Mouse (Mus musculus) left cerebral cortex, adult 9 months (tissue): ENCODE measurements around the gene Ovca2.

Source experiments
- DNase-seq, 2 experiments: peaks; one replicate each; pipeline ENCODE4 v3.0.0; 2022; ENCODE audit warnings: low spot score in 2 of 2

Gene Ovca2

GRCm38 (mm10) chr11:75170136-75170751 is 8.4 kb downstream of the Ovca2 start:
- peak; percentile 89 to 95 for DNase-seq

GRCm38 (mm10) chr11:75169405-75170080 is 9.1 kb downstream of the Ovca2 start, which contains the start of gene Hic1:
TSS of gene Hic1 (minus strand) at chr11:75169519.
- peak in 1 of 2 experiments; percentile 21 for DNase-seq

- DNase-seq: peak in 1 of 2 experiments; percentile 72
These were observed 9.9 kb downstream of the Ovca2 start for GRCm38 (mm10) chr11:75168590-75169361.

DNA sequence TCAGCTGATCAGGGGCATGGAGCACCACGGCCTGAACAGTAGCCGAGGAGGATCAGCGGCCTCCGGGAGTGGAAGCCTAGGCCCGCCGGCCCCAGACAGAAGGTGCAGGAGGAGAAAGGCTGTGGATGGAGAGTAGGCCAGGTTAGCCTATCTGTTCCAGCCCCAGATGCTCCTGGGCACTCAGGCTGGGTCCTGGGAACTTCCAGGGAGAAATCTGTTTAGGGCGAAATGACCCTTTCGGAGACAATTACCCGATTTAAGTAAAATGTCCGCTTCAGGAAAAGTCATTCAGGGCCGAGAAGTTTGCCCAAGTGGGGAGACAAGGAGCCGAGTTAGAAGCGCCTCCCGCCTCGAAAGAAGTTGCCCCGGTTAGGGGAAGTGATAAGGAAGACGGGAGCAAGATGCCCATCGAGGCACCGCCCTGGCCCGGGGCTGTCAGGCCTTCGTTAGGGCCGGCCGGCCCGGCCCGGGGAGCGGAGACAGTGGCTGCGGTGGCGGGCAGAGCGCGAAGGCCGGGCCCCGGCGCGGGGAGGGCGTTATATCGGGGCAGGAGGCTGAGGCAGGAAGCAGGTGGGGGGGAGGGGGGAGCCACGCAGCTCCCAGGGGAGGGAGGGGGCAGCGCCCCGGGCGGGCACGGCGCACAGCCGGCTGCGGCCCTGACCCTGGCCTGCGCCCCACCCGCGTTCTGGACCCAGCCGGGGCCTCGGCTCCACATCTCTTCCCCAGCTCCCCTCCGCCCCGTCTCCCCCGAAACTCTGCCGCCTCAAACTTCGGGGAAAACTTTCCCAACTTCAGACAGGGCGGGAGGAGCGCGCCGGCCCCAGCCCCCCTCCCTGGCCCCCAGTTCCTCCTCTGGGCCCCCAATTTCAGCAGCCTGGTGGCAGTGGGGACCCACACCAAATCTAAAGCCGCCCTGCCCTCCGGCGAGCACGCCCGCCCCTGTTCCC is 10.7 kb downstream of the Ovca2 start:
- DNase-seq: peak in 1 of 2 experiments; percentile 10

GRCm38 (mm10) chr11:75166861-75167642 is 11.6 kb downstream of the Ovca2 start:
- DNase-seq: no peak

DNA sequence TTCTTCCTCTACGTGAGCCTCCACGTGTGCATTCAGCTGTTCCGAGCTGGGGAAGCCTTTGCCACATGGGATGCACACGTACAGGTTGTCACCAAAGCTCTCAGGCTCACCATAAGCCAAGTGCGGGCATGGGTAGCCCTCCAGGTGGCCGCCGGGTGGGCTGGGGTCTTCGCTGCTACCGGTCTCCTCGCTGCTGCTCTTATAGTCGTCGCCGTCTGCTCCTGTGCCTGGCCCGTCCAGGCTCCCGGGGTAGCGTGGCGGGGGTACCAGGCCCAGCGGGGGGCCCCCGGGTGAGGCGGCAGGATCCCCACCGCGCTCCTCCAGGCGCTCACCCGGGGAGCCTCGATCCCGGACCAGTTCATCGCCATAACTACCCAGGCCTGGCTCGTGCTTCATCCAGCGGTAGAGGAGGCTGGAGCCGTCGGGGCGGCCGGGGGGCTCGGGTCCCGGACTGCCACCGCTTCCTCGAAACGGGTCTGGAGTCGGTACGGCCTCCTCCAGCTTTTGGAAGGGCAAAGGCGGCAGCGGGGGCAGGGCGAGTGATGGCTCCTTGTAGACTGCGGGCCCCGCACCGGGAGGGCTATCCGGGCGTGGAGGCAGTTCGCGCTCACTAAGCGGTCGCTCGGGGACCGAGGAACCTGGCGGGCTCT is 12.3 kb downstream of the Ovca2 start:
- DNase-seq: peak in 1 of 2 experiments; percentile 19

- peak in 1 of 2 experiments; percentile 81 for DNase-seq
These were observed 13.0 kb downstream of the Ovca2 start for GRCm38 (mm10) chr11:75165441-75166192.

DNA sequence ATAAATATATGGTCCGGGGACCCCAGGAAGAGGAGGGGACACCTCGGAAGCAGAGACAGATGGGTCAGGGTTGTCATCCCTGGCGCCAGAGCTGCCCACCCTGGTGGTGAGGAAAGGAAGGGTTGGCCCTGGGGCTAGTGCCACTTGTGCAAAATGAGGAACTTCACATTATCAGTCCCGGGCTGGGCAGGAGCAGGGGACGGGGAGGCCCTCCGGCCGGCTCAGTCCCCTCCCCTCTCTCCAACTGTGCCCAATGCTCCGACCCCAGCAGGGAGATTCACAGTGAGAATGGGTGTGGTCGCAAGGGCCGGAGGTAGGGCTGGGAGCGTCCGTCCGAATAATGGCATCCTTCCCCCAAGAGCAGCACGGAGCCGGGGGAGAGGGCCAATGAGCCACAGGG is 13.9 kb downstream of the Ovca2 start:
- no peak for DNase-seq

- no peak for DNase-seq
These were observed 14.6 kb downstream of the Ovca2 start for GRCm38 (mm10) chr11:75164051-75164450.

- DNase-seq: no peak
These were observed 15.3 kb downstream of the Ovca2 start for GRCm38 (mm10) chr11:75163379-75163778.

DNA sequence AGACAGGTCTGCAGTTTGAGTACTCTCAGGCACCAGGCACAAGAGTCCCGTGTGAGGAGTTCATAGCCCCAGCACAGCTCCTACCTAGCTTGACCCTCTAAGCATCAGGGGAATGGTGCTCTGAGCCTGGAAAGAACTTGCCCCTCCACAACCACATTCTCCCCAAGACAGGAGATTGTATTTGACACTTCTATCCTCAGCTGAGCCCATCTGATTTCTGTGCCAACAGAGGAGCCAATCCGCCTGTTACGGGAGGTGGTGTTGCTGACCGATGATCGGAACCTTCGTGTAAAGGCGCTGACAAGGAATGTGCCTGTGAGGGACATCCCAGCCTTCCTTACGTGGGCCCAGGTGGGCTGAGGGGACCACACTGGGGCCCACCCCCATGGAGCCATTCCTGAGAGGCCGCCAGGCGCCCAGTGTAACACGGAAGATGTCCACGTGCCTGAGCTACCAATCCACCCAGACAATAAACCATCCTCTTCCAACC is 16.0 kb downstream of the Ovca2 start:
- no peak for DNase-seq

DNA sequence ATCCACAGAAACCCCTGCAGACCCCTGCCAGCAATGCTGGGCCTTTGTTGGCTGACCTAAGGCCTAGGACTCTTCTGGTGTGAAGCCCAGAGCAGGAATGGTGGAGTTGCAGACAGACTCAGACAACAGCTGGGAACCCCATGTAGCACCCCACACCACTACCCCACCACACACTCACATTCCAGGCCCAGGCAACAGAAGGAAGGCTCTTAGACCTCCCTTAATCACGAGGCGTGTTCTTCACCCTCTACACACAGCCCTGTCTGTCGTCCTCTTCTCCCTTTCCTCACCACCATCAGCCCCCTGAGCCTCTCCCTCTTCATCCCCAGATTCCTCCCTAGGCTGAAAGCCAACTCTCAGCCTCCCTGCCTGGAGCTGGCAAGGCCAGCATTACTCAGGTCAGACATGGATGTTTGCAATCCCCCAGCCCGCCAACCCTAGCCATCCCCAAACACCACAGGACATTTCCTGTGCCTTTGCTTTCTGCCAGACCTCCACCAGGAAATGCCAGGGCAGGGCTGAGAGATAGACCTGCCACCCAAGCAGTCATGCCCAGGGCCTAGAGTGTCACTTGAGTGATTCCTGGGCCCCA is 17.1 kb downstream of the Ovca2 start:
- no peak for DNase-seq

DNA sequence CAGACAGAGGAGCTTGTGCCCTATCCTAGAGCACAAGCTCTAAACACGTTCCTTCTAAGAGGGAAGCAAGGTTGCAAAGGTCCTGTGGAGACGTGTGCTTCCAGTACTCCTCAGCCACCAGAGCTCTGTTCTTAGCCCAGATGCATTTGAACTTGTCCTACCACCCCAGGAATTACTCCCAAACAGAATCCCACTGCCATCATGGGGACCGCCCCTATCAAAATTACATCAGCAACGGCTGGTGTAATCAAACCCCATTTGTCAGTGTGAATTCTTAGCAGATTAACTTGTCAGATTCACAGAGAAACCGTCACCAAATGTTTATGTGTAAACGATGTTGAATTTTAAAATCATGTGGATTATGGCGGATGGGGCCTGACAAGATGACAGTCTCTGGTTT is 17.7 kb downstream of the Ovca2 start:
- DNase-seq: no peak

- no peak for DNase-seq
These were observed 19.1 kb downstream of the Ovca2 start for GRCm38 (mm10) chr11:75159564-75159963.

DNA sequence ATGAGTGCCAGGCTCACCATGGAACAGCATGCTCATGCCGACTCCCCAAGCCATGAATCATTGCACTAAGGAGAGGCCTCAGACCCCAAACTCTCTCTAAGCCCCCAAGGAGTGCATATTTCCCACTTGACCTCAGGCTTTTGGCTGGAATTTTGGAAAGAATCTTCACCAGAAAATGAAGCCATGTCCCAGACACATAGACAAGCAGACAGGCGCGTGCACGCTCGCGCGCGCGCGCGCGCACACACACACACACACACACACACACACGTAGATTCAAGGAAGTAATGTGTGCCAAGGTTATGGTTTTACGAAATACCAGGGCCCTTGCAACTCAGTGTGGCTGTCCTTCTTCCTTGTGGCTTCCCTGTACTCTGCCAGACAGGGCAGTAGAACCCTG is 20.2 kb downstream of the Ovca2 start:
- no peak for DNase-seq

GRCm38 (mm10) chr11:75157901-75158300 is 20.7 kb downstream of the Ovca2 start:
- DNase-seq: no peak

DNA sequence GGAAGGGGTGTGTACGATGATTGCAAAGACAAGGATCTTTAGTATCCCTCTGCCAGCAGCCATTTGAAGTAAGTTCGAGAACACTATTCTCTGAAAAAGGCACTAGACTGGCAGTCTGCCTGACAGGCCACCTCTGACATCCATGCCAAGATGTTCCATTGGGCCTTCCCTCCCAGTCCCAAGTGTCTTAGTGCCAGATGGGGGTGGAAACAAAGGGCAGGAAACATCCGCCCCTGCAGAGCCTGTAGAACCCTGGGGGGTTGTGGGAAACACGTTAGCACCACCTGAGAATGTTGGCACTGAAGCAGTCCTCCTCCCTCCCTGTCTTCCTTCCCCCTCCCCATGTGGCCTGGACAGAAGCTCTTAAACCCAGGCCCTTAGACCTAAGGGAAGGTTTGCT is 21.6 kb downstream of the Ovca2 start:
- no peak for DNase-seq

DNA sequence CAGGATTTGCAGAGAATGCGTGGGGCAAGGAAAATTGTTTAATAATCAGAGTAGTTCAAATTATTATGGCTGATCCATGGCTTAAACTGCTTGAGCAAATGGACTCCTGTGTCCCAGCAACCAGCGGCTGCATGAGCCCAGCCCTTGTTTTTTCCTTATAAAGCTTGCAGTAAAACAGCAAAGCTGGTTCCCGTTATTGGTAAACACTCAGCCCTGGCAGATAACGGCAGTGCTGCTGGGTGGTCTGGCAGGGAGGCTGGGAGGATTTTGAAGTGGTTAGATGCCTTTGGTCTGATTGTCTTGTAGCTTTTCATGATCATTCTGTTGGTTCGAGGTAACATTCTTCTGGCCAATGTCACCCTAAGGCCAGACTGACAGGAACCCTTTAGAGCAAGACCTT is 22.2 kb downstream of the Ovca2 start:
- no peak for DNase-seq

DNA sequence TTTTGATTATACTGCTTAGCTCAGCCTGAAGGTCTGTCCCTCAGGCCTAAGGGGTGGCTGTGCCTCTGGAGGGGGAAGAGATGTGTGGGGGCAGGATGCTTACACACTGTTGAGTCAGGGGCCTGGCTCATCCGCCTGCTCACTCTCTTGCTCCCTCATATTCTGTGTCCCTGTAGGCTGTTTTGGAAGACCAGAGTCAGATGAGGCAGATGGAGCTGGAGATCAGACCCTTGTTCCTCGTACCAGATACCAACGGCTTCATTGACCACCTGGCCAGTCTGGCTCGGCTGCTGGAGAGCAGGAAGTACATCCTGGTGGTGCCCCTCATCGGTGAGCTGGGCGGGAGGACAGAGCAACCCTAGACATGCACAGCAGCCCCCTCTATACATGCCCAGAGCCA is 22.6 kb downstream of the Ovca2 start:
- no peak for DNase-seq
